Mouse (Mus musculus) urinary bladder, postnatal 36 days (tissue): ENCODE results near the gene Taf10.

ENCODE experiments used
- DNase-seq, 2 experiments: peaks; one replicate each; pipeline ENCODE4 v3.0.0; 2022; ENCODE audit warnings: low spot score in 2 of 2, mixed read lengths in 1 of 2

Taf10 gene

DNA sequence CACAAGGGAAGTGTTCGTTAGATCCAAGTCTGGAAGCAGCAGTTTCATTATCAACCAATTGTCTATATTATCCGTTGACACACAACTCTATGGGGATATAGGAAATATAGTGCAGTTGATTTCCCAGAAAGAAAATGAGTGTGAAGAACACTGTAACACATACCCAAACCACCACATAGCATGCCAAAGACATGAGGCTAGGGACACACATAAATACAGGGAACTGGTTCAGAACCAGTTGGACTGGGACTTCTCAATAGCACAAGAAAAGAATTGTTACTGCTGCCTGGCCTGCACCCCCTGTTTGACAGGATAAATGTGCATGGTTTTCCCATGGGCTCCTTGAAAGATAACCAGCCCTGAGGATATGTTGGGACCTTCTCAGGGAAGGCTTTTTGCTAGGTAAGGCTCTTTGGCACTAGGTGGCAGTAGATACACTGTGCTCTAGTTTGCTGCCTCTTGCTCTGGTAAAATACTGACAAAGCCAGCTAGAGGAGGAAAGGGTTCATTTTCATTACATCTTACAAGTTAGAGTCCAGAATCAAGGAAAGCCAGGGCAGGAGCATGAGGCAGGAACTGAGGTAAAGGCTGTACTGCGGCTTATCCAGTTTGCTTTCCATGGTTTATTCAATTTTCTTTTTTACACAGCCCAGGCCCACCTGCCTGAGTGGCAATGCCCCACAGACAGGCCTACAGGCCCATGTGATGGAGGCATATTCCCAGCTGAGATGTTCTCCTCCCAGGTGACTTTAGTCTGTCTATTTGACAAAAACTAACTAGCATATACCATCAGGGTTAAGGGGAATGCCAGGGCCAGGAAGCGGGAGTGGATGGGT is 17.8 kb downstream of the Taf10 start:
- DNase-seq = no peak

DNA sequence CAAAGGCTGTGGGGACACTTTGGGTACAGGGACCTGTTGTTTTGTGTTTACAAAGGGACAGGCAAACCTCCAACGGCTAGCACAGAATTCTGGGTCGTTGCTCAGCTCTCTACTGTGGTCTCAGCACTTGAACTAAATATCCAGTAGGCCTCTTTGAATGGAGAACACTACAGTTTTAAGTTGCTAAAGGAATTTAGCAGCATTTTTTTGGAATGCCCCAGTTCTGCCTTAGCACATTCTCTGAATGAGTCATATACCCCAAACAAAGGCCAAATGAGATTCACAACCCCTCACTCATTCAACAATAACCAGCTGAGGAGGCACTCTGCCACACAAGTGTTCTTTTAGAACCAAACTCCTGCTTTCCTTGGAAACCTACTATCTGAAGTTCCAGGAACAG is 22.2 kb downstream of the Taf10 start:
- no peak for DNase-seq

DNA sequence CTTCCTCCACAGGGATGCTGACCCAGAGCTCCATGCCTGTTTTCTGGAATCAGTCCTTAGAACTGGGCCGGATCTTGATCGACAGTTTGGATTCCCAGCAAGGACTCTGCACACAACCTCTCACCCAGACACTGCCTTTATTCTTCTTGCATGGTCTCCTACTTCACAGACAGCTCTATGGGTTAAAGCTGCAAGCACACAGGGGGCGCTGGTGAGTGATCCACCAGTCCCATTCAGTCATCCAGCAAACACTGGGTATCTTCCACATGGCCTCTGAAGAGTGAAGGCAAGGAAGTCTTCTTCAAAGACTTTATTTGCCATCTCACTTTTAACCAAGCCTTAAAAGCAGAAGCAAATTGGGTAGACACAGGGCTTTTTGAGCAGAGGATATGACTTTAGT is 28.8 kb downstream of the Taf10 start:
- DNase-seq = no peak

DNA sequence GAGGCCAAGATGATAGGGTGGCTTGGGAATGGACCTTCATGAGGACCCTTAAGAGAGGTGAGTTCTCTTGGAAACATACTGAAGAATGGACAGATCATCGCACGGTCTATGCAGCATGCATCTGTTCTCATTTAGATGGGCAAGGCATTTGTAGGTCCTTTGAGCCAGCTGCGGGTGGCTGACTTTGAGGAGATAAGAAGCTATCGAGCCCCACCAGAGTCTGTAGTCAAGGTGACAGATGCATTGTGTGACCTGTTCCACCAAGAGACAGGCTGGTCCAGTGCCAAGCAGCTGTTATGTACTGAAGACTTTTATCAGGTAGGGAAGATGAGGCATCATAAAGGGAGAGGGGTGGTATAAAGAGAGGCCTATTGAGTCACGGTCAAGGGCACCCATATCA is 35.4 kb downstream of the Taf10 start:
- no peak for DNase-seq

DNA sequence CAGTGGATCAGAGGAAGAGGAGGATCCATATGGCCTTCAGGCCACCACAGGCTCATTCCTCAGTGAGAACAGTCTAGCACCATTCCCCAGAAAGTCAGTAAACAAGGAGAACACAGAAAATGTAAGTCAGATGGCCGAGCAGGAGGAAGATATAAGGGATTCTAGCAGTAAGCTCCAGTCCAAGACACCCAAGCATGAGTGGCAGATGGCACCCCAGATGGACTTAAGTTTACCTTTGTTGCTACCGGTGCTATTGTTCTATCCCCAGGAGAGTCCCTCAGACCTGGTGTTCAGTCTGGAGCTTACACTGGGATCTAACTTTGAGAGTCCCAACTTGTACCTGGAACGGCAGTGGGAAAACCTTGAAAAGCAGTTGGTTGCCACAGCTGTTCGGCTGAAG is 40.3 kb downstream of the Taf10 start:
- DNase-seq = no peak

DNA sequence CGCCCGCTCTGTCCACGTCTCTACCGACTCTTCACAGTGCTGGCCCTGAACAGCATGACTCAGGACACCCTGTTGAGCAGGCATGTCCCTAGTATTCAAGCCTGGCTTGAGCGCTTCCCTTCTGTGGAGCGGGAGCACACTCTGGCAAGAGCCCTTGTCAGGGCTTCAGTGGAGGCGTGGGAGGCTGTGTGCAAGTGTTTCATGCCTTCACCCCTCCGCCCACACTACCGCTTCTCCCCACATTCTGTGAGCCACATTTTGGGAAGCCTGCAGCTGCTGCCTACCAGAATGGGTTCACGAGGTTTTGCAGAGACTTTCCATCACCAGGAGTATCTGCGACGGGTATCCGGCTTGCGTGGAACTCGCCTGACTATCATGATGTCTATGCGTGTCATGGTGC is 41.0 kb downstream of the Taf10 start:
- DNase-seq = no peak

DNA sequence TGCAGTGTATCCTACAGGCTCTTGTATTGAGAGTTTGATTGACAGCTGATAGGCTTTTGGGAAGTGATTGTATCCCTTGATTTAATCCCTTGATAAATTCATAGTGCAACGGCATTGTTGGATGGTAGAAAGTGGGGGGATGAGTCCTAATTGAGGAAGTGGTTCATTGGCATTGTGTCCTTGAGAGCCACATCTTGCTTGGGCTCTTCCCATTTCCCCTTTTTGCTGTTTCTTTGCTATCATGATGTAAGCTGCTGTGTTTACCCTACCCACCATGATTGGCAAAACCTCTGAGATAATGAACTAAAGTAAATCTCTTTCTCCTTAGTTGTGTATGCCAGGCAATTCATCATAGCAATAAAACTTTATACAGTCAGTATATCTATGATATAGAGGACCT is 53.3 kb downstream of the Taf10 start:
- DNase-seq = no peak
